Comparison of ENCODE assay signal across 10 mouse cellular contexts in the genomic region with DNA sequence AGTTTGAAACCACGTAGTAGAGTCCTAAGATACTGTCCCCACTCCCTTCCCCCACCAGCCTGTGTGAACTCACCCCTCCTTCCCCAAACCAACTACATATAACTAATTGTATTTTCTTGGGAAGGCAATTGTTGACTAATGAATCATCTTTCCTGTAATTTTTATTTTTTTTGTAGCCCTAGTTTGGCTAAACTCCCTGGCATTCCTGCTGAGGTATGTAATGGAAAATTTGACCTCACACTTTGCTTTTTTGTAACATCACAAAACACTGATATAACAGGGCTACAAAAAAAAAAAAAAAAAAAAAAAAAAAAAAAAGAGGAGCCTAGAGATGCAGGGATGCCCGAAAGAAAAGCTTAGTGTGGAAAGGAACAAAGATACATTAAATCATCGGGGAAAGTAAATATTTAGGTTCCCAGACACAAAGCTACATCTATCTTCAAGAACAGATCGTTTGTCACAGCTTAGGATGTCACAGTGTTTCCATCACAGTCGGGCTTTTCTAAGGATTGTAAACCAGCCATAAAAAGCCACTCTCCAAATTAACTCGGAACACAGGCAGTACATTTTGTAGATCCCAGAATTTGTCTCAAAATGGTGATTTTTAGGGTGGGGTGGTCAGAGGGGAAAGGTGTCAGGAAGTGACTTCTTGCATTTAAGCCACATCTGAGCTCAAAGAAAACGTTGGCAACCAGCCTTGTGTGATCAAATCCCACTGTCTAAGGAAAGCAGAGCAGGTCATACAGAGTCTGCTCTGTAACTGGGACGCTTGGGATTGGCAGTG.
DNase-seq lines count a peak whose midpoint lies in the region; ATAC-seq and TF ChIP-seq lines count a peak whose summit lies in the region.
"Had no signal": no experiment of that assay in that cellular context is flagged by ENCODE, and none has a peak within 500 bp of the region (broad histone marks: within the 10 kb centered on the region; RNA-seq: fewer than 3 reads in every experiment).

No protein-coding gene starts in this region.

- no peak overlapping the region for H3K4me2 ChIP-seq in intestine, embryonic 14.5 days (ENCODE audit: low read length)
- H3K4me2 ChIP-seq: embryonic facial prominence, embryonic 12.5 days had no signal

- WGBS in intestine, embryonic 14.5 days, result 12% methylated on average over 8 of the region's 8 CpGs
- 67% methylated on average over 8 of the region's 8 CpGs for WGBS in hindbrain, embryonic 10.5 days

- peak overlapping the region; percentile 100 for H3K27ac ChIP-seq in embryonic fibroblast, embryonic 13.5 days (ENCODE audit: insufficient read depth, low read length)
- H3K27ac ChIP-seq in intestine, embryonic 14.5 days (ENCODE audit: low read depth), result peak overlapping the region; percentile 78
- no peak overlapping the region for H3K27ac ChIP-seq in hindbrain, embryonic 10.5 days
- H3K27ac ChIP-seq: embryonic facial prominence, embryonic 12.5 days had no signal

- ATAC-seq in intestine, embryonic 14.5 days (replicated peaks; ENCODE audit: low FRiP score, low TSS enrichment, low read depth), result no peak

- H3K9ac ChIP-seq in intestine, embryonic 14.5 days (ENCODE audit: low read length), result no peak overlapping the region
- H3K9ac ChIP-seq: embryonic facial prominence, embryonic 12.5 days had no signal

- H3K9me3 ChIP-seq in intestine, embryonic 14.5 days (ENCODE audit: control insufficient read depth, low read length), result no peaks in the 10 kb centered on the region
- H3K9me3 ChIP-seq in hindbrain, embryonic 10.5 days, result no peaks in the 10 kb centered on the region
- H3K9me3 ChIP-seq: embryonic facial prominence, embryonic 12.5 days; megakaryocyte, embryonic 14.5 days had no signal

- DNase-seq in adrenal gland, adult (ENCODE audit: inconsistent age in 2 of 2, low spot score in 1 of 2), result peak; percentile 57 to 91
- no peak for DNase-seq in adrenal gland, adult 8-10 months
- no peak for DNase-seq in intestine, embryonic 14.5 days (ENCODE audit: low spot score)
- DNase-seq in lung, postnatal 10 days, result peak; percentile 82
- DNase-seq in cerebellum, adult 18-20 months, result no peak
- no peak for DNase-seq in frontal cortex, postnatal 36 days (ENCODE audit: low spot score in 2 of 2)
- DNase-seq in hindbrain, embryonic 10.5 days (ENCODE audit: low spot score), result no peak

- H3K27me3 ChIP-seq in intestine, embryonic 14.5 days (replicated peaks; ENCODE audit: control insufficient read depth, insufficient read depth, low read length), result no peaks in the 10 kb centered on the region
- no peaks in the 10 kb centered on the region for H3K27me3 ChIP-seq in hindbrain, embryonic 10.5 days (ENCODE audit: insufficient read depth, poor library complexity, severe bottlenecking)
- H3K27me3 ChIP-seq: embryonic facial prominence, embryonic 12.5 days had no signal

- H3K4me1 ChIP-seq in embryonic fibroblast, embryonic 13.5 days (ENCODE audit: control insufficient read depth, insufficient read depth, low read length), result peaks cover 35% of the 10 kb centered on the region
- H3K4me1 ChIP-seq in intestine, embryonic 14.5 days (replicated peaks; ENCODE audit: control insufficient read depth, insufficient read depth, low read length), result peaks cover 35% of the 10 kb centered on the region
- peaks cover 8% of the 10 kb centered on the region for H3K4me1 ChIP-seq in hindbrain, embryonic 10.5 days (replicated peaks)

- H3K36me3 ChIP-seq in intestine, embryonic 14.5 days (ENCODE audit: control insufficient read depth, insufficient read depth, low read length), result no peaks in the 10 kb centered on the region
- H3K36me3 ChIP-seq in hindbrain, embryonic 10.5 days, result no peaks in the 10 kb centered on the region
- H3K36me3 ChIP-seq: embryonic facial prominence, embryonic 12.5 days had no signal

- no peak for TF ChIP-seq POLR2A in embryonic fibroblast, embryonic 13.5 days (IDR thresholded peaks at IDR 0.05; ENCODE audit: low read depth, low read length)

- H3K4me3 ChIP-seq in embryonic fibroblast, embryonic 13.5 days (ENCODE audit: insufficient read depth, low read length), result no peak overlapping the region
- H3K4me3 ChIP-seq in intestine, embryonic 14.5 days (ENCODE audit: low read depth, low read length), result no peak overlapping the region
- no peak overlapping the region for H3K4me3 ChIP-seq in hindbrain, embryonic 10.5 days
- H3K4me3 ChIP-seq: embryonic facial prominence, embryonic 12.5 days; megakaryocyte, embryonic 14.5 days had no signal

- no peak for TF ChIP-seq CTCF in embryonic fibroblast, embryonic 13.5 days (IDR thresholded peaks at IDR 0.05; ENCODE audit: borderline replicate concordance, insufficient read depth, low read length)

Comparison
In these comparisons a context has a peak if more than half of its experiments do, and no peak if none do; other contexts are left out.
1. DNase-seq: peak in adrenal gland, adult (2 of 2) and lung, postnatal 10 days (single experiment); none in adrenal gland, adult 8-10 months (single experiment), intestine, embryonic 14.5 days (single experiment), cerebellum, adult 18-20 months (0 of 2), frontal cortex, postnatal 36 days (0 of 2) and hindbrain, embryonic 10.5 days (single experiment).